Mouse (Mus musculus): Measurements from ENCODE around the gene Dok5.

DNA sequence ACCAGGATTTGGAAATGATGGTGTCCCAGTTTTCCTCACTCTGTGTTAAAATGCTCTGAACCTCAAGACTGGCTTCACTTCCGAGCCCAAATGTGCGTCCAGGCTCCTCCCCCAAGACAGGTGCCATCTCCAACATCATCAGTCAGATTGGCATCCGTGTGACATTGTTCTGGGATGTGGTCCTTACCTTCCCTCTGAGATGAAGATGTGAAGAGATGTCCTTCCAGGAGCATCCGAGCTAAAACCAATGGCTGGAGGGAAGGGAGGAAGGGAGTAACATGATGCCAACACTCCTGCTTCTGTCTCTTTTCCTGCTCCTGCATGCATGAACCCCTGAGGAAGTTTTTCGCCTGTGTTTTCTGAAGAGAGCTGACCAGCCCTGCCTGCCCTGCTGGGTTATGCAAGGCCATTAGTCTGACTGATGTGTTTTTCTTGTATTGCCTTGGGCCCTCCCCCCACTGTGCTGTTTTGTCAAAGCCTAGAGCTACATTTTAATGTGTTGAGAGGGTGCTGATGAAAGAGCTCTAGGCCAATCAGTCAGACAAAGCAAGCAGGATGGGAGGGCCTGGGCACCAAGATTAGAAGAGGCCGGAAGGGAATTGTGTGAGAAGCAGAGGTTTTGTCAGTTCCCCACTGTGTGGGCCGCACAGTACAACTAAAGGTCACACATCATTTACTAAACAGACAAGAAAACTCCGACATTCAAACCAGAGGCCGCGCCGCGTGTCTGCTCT, 106.4 kb downstream of the Dok5 start:
- TF ChIP-seq CTCF (IDR thresholded peaks at IDR 0.05; ENCODE audit: low read depth): no peak
- no peak for TF ChIP-seq EP300 (IDR thresholded peaks at IDR 0.05; ENCODE audit: low read depth)
